Mouse (Mus musculus): ENCODE results near the gene Gm21954.

Gm21954 gene

GRCm38 (mm10) chr3:55462904-55463668, 8.9 kb downstream of the Gm21954 start:
- no peak for DNase-seq (ENCODE audit: low spot score)

GRCm38 (mm10) chr3:55461685-55462655, 10.0 kb downstream of the Gm21954 start:
- DNase-seq (ENCODE audit: low spot score) = no peak

GRCm38 (mm10) chr3:55461092-55461491, 10.9 kb downstream of the Gm21954 start:
- DNase-seq (ENCODE audit: low spot score) = no peak

- DNase-seq (ENCODE audit: low spot score) = no peak
Observed at GRCm38 (mm10) chr3:55452464-55452863, 19.5 kb downstream of the Gm21954 start.

GRCm38 (mm10) chr3:55451877-55452276, 20.1 kb downstream of the Gm21954 start:
- no peak for DNase-seq (ENCODE audit: low spot score)

- DNase-seq (ENCODE audit: low spot score) = no peak
Observed at GRCm38 (mm10) chr3:55451035-55451434, 21.0 kb downstream of the Gm21954 start.

GRCm38 (mm10) chr3:55449148-55449547, 22.9 kb downstream of the Gm21954 start:
- DNase-seq (ENCODE audit: low spot score) = no peak

GRCm38 (mm10) chr3:55447486-55448460, 24.2 kb downstream of the Gm21954 start:
- DNase-seq (ENCODE audit: low spot score) = no peak

- DNase-seq (ENCODE audit: low spot score) = no peak
Observed at GRCm38 (mm10) chr3:55446681-55447080, 25.3 kb downstream of the Gm21954 start.

GRCm38 (mm10) chr3:55443725-55444124, 28.3 kb downstream of the Gm21954 start:
- DNase-seq (ENCODE audit: low spot score) = no peak

GRCm38 (mm10) chr3:55443271-55443670, 28.7 kb downstream of the Gm21954 start:
- no peak for DNase-seq (ENCODE audit: low spot score)

- DNase-seq (ENCODE audit: low spot score) = no peak
Observed at GRCm38 (mm10) chr3:55442012-55442645, 29.9 kb downstream of the Gm21954 start.

GRCm38 (mm10) chr3:55440342-55440741, 31.7 kb downstream of the Gm21954 start:
- no peak for DNase-seq (ENCODE audit: low spot score)

GRCm38 (mm10) chr3:55438824-55439446, 33.1 kb downstream of the Gm21954 start:
- no peak for DNase-seq (ENCODE audit: low spot score)

- DNase-seq (ENCODE audit: low spot score) = no peak
Observed at GRCm38 (mm10) chr3:55434276-55434675, 37.7 kb downstream of the Gm21954 start.

GRCm38 (mm10) chr3:55431223-55431622, 40.8 kb downstream of the Gm21954 start:
- DNase-seq (ENCODE audit: low spot score) = no peak

- no peak for DNase-seq (ENCODE audit: low spot score)
Observed at GRCm38 (mm10) chr3:55430022-55430549, 41.9 kb downstream of the Gm21954 start.

- DNase-seq (ENCODE audit: low spot score) = no peak
Observed at GRCm38 (mm10) chr3:55423640-55424397, 48.2 kb downstream of the Gm21954 start.

- DNase-seq (ENCODE audit: low spot score) = no peak
Observed at GRCm38 (mm10) chr3:55420436-55421083, 51.5 kb downstream of the Gm21954 start.
